Mouse (Mus musculus) kidney, embryonic 16.5 days (tissue): ENCODE data around the gene Lsamp. TPM values are rescaled to one million over a fixed set of nuclear protein-coding genes. Genes with fewer than 3 reads are reported as not detected.

Experiments
- ATAC-seq: fragments of 200-750 bp; cut with Nextera tagmentation; 2 replicates; pipeline ENCODE4 v1.8.0; 2017; ENCODE audit warnings: moderate TSS enrichment; ENCODE audit not compliant: low FRiP score, low TSS enrichment
- H3K27ac ChIP-seq: fragments of 300-500 bp; sonication (generic); 2 replicates; pipeline ENCODE4 v1.5.1; 2014; ENCODE audit warnings: low read length
- H3K27me3 ChIP-seq: fragments of 300-500 bp; sonication (generic); 2 replicates; pipeline ENCODE4 v1.6.1; 2014; ENCODE audit warnings: low read length, control low read depth, mixed read lengths; ENCODE audit not compliant: insufficient read depth
- H3K36me3 ChIP-seq: fragments of 300-500 bp; sonication (generic); 2 replicates; pipeline ENCODE4 v1.6.1; 2014; ENCODE audit warnings: low read length, control low read depth, mixed read lengths; ENCODE audit not compliant: insufficient read depth
- H3K4me1 ChIP-seq: fragments of 300-500 bp; sonication (generic); 2 replicates; pipeline ENCODE4 v1.6.1; 2014; ENCODE audit warnings: low read length, control low read depth, mixed read lengths; ENCODE audit not compliant: insufficient read depth
- H3K4me2 ChIP-seq: fragments of 300-500 bp; sonication (generic); replicated peaks from 2 replicates; pipeline ENCODE4 v1.6.1; 2014; ENCODE audit warnings: low read depth, low read length
- H3K4me3 ChIP-seq: fragments of 300-500 bp; sonication (generic); 2 replicates; pipeline ENCODE4 v1.5.1; 2014; ENCODE audit warnings: mild to moderate bottlenecking, low read length
- H3K9ac ChIP-seq: fragments of 300-500 bp; sonication (generic); replicated peaks from 2 replicates; pipeline ENCODE4 v1.6.1; 2014; ENCODE audit warnings: low read length
- H3K9me3 ChIP-seq: fragments of 300-500 bp; sonication (generic); 2 replicates; pipeline ENCODE4 v1.6.1; 2016; ENCODE audit warnings: low read length, control low read depth
- WGBS: fragments of 180-500 bp; shearing (Covaris S2); extraction: QIAGEN DNeasy Blood & Tissue Kit; methylation state at CpG from one replicate; pipeline ENCODE4 v1.1.7; 2014; 5-methylcytosine and 5-hydroxymethylcytosine counted together
- microRNA-seq: library from miRNA; unstranded; fragments of <30 nt; microRNA quantifications from one replicate; pipeline ENCODE4, GENCODE M21; 2016
- polyA plus RNA-seq: library from polyadenylated mRNA; unstranded; fragments of >200 nt; fragmentation: Nextera tagmentation; extraction: Ambion mirVana; gene quantifications from 2 replicates; pipeline ENCODE4 v1.2.1, GENCODE M21; 2015

Gene Lsamp
- polyA plus RNA-seq, 1 experiment from 2014 or later = 3.4 TPM

- Histone ChIP-seq H3K4me2 (peak overlapping the region; percentile 87), H3K27me3 (no peaks in the 10 kb centered on the region), H3K27ac (peak overlapping the region; percentile 95), H3K4me3 (peak overlapping the region; percentile 57), H3K9ac (peak overlapping the region; percentile 83), H3K9me3 (no peaks in the 10 kb centered on the region), H3K36me3 (no peaks in the 10 kb centered on the region), H3K4me1 (0 out of 2 replicates have a peak, but pooled peaks cover 5% of the 10 kb centered on the region)
- ATAC-seq = peak; percentile 98
- WGBS = under 1% methylated on average over 44 of the region's 44 CpGs
These were observed 2206.2 kb downstream of the Lsamp start for GRCm38 (mm10) chr16:42190114-42191045.

Small RNA genes lying within 50 kb of the gene (microRNA-seq; reads per million reads assigned to microRNA genes)
- gene Gm27887 (not detected), gene Gm47276 (not detected)
